Mouse (Mus musculus) limb, embryonic 15.5 days (tissue): ENCODE measurements around the gene 9130230L23Rik. TPM values are rescaled to one million over a fixed set of nuclear protein-coding genes. Genes with fewer than 3 reads are reported as not detected.
"Not testable (repeated sequence)": the region's sequence is repeated elsewhere in the genome, so short reads cannot be mapped to it uniquely, and the experiment has no call there.

Source experiments
- ATAC-seq: fragments of 200-750 bp; cut with Nextera tagmentation; 2 replicates; pipeline ENCODE4 v1.8.0; 2017; ENCODE audit warnings: low read depth, moderate TSS enrichment; ENCODE audit not compliant: insufficient number of reproducible peaks, low FRiP score, low TSS enrichment
- H3K27ac ChIP-seq: fragments of 300-500 bp; sonication (generic); 2 replicates; pipeline ENCODE4 v1.5.1; 2015; ENCODE audit warnings: moderate library complexity, mild to moderate bottlenecking, inconsistent platforms
- H3K27me3 ChIP-seq: fragments of 300-500 bp; sonication (generic); 2 replicates; pipeline ENCODE4 v1.6.1; 2015; ENCODE audit warnings: inconsistent platforms
- H3K36me3 ChIP-seq: fragments of 300-500 bp; sonication (generic); 2 replicates; pipeline ENCODE4 v1.6.1; 2015; ENCODE audit warnings: inconsistent platforms
- H3K4me1 ChIP-seq: fragments of 300-500 bp; sonication (generic); 2 replicates; pipeline ENCODE4 v1.6.1; 2015; ENCODE audit warnings: inconsistent platforms
- H3K4me2 ChIP-seq: fragments of 300-500 bp; sonication (generic); 2 replicates; pipeline ENCODE4 v1.6.1; 2015; ENCODE audit warnings: mild to moderate bottlenecking, inconsistent platforms
- H3K4me3 ChIP-seq: fragments of 300-500 bp; sonication (generic); 2 replicates; pipeline ENCODE4 v1.5.1; 2015; ENCODE audit warnings: mild to moderate bottlenecking, inconsistent platforms
- H3K9ac ChIP-seq: fragments of 300-500 bp; sonication (generic); 2 replicates; pipeline ENCODE4 v1.6.1; 2015; ENCODE audit warnings: inconsistent platforms
- H3K9me3 ChIP-seq: fragments of 300-500 bp; sonication (generic); 2 replicates; pipeline ENCODE4 v1.6.1; 2016; ENCODE audit warnings: inconsistent platforms
- WGBS: fragments of 180-500 bp; shearing (Covaris S2); methylation state at CpG from one replicate; pipeline ENCODE4 v1.1.7; 2015; 5-methylcytosine and 5-hydroxymethylcytosine counted together
- polyA plus RNA-seq: library from polyadenylated mRNA; unstranded; fragments of >200 nt; fragmentation: Nextera tagmentation; extraction: Ambion mirVana; gene quantifications from 2 replicates; pipeline ENCODE4 v1.2.1, GENCODE M21; 2015

Gene 9130230L23Rik
- polyA plus RNA-seq, 1 experiment from 2014 or later: 0.10 TPM

DNA sequence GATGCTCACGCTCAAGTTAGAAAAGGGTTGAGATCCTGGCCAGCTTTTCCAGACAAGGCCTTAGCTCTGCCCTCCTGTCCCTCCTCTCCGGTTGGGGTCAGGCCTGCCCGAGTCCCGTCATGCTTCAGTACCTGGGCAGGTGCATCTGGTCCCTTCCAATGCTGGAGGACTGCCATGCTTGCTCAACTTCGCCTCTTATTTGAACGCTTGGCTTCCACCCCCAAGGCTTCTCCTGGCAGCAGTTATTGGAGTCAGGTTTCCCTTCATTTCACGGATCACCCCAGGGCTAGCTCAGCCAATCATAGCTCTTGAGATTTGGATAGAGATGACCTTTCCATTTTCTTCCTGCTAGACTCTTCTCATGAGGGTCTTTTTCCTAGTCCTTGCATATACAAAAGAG is 4.0 kb downstream of the 9130230L23Rik start:
- Histone ChIP-seq H3K36me3 (no peaks in the 10 kb centered on the region), H3K9ac (no peak overlapping the region), H3K27ac (no peak overlapping the region), H3K4me2 (no peak overlapping the region), H3K9me3 (no peaks in the 10 kb centered on the region), H3K4me1 (peaks cover 12% of the 10 kb centered on the region), H3K27me3 (no peaks in the 10 kb centered on the region), H3K4me3 (no peak overlapping the region)
- 52% methylated on average over 7 of the region's 7 CpGs for WGBS
- ATAC-seq: no peak

DNA sequence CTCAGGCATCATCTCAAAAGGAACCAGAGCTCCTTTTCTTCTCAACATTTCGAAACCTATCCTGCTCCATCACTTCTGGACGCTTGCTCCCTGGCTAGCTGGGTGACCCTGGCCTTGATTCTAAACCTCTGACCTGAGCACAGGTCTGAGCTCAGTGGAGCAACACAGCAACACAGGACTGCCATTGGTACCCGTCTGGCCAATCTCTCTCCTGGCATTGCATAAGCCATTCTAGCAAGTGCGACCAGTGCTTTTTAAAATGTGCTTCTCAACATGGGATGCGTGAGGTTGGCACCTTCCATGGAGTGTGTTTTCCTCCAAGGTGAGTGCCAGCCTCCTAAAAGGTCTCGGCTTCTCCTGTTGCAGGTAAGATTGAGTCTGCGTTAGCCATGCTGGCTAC is 5.0 kb downstream of the 9130230L23Rik start:
- no peaks in the 10 kb centered on the region for H3K36me3 ChIP-seq
- H3K27me3 ChIP-seq: no peaks in the 10 kb centered on the region
- no peak for ATAC-seq
- H3K4me1 ChIP-seq: peaks cover 12% of the 10 kb centered on the region
- WGBS: 88% methylated on average over 7 of the region's 7 CpGs
- H3K9me3 ChIP-seq: no peaks in the 10 kb centered on the region
- no peak overlapping the region for H3K4me3 ChIP-seq
- no peak overlapping the region for H3K27ac ChIP-seq
- H3K4me2 ChIP-seq: no peak overlapping the region
- no peak overlapping the region for H3K9ac ChIP-seq

- Histone ChIP-seq H3K27me3 (no peaks in the 10 kb centered on the region), H3K4me1 (peaks cover 12% of the 10 kb centered on the region), H3K27ac (no peak overlapping the region), H3K9ac (no peak overlapping the region), H3K9me3 (no peaks in the 10 kb centered on the region), H3K4me2 (no peak overlapping the region), H3K4me3 (no peak overlapping the region), H3K36me3 (no peaks in the 10 kb centered on the region)
- ATAC-seq: no peak
Measured at GRCm38 (mm10) chr5:65997813-65998212, 6.3 kb downstream of the 9130230L23Rik start.

- Histone ChIP-seq H3K36me3 (no peaks in the 10 kb centered on the region), H3K9me3 (no peaks in the 10 kb centered on the region), H3K4me3 (no peak overlapping the region), H3K4me1 (no peaks in the 10 kb centered on the region), H3K27ac (no peak overlapping the region), H3K4me2 (no peak overlapping the region), H3K9ac (no peak overlapping the region), H3K27me3 (no peaks in the 10 kb centered on the region)
- 80% methylated on average over 6 of the region's 6 CpGs for WGBS
- no peak for ATAC-seq
Measured at GRCm38 (mm10) chr5:65994643-65995042, 9.4 kb downstream of the 9130230L23Rik start.

DNA sequence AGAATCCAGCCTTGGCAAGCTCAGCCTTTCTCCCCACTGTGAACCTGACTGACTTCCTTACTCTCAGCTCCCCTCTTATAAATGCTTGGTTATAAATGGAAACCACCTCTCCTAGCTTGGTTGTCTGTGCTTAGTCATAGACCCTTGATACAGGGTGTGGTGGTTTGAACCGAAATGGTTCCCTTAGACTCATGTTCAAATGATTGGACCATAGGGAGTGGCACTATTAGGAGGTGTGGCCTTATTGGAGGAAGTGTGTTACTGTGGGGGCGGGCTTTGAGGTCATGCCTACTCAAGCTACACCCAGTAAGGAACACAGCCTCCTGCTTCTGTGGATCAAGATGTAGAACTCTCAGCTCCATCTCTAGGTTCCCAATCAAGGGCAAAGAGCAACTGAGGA is 12.9 kb downstream of the 9130230L23Rik start:
- Histone ChIP-seq H3K4me2 (no peak overlapping the region), H3K9me3 (no peaks in the 10 kb centered on the region), H3K36me3 (no peaks in the 10 kb centered on the region), H3K4me3 (no peak overlapping the region), H3K4me1 (no peaks in the 10 kb centered on the region), H3K9ac (no peak overlapping the region), H3K27me3 (no peaks in the 10 kb centered on the region), H3K27ac (no peak overlapping the region)
- 89% methylated on average over 2 of the region's 2 CpGs for WGBS
- no peak for ATAC-seq

GRCm38 (mm10) chr5:65987004-65987403 is 17.1 kb downstream of the 9130230L23Rik start:
- not testable (repeated sequence) for H3K4me2 ChIP-seq, ATAC-seq

DNA sequence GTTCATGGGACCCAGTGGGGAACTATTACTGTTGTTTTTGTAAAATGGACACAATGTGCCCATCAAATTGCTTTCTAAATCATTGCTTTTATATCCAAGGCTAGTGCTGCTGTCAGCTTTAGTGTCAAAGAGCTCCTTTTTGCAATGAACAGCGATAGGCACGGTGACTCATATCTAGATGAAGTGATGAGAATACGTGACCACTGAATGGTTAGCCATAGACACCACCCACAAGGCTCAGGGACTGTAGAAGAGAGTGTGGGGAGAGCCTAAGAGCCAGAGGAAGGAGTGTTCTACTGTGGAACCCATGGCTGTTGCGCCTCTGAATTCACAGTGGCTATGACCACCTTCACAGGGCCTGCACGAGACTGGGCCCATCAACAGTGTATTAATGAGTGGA is 17.7 kb downstream of the 9130230L23Rik start:
- 87% methylated on average over 5 of the region's 5 CpGs for WGBS
- Histone ChIP-seq H3K4me1 (no peaks in the 10 kb centered on the region), H3K4me2 (no peak overlapping the region), H3K27ac (no peak overlapping the region), H3K9ac (no peak overlapping the region), H3K9me3 (no peaks in the 10 kb centered on the region), H3K4me3 (no peak overlapping the region), H3K36me3 (no peaks in the 10 kb centered on the region), H3K27me3 (no peaks in the 10 kb centered on the region)
- ATAC-seq: no peak

More at GRCm38 (mm10) chr5:65987004-65987403, 17.1 kb downstream of the 9130230L23Rik start:
- H3K27ac ChIP-seq, H3K9me3 ChIP-seq, H3K36me3 ChIP-seq, H3K27me3 ChIP-seq, H3K4me1 ChIP-seq, H3K9ac ChIP-seq, H3K4me3 ChIP-seq: not testable (repeated sequence)
- 68% methylated on average over 3 of the region's 3 CpGs for WGBS

GRCm38 (mm10) chr5:65975731-65976130 is 28.4 kb downstream of the 9130230L23Rik start:
- Histone ChIP-seq H3K9ac (no peak overlapping the region), H3K4me2 (no peak overlapping the region), H3K4me1 (no peaks in the 10 kb centered on the region), H3K36me3 (no peaks in the 10 kb centered on the region), H3K9me3 (no peaks in the 10 kb centered on the region), H3K27ac (no peak overlapping the region), H3K4me3 (no peak overlapping the region), H3K27me3 (no peaks in the 10 kb centered on the region)
- WGBS: 88% methylated on average over 13 of the region's 13 CpGs
- no peak for ATAC-seq

DNA sequence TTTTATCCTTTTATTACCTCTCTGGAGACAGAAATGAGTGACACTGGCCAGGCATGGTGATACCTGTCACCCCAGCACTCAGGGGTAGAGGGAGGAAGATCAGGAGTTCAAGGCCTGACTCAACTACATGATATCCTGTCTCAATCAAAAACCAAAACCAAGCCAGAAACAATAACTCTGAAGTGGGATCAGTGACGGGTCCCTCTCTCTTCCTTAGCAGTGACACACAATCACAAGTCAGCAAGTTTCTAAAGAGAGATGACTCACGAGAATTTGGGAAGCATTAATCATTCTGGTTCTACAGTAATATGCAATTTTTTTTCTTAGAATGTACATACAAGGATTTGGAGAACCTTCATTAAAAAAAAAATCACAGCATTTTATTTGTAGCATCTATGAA is 30.9 kb downstream of the 9130230L23Rik start:
- Histone ChIP-seq H3K9me3 (no peaks in the 10 kb centered on the region), H3K36me3 (no peaks in the 10 kb centered on the region), H3K9ac (no peak overlapping the region), H3K27ac (no peak overlapping the region), H3K4me3 (no peak overlapping the region), H3K27me3 (no peaks in the 10 kb centered on the region), H3K4me2 (no peak overlapping the region), H3K4me1 (no peaks in the 10 kb centered on the region)
- no peak for ATAC-seq
- WGBS: 63% methylated on average over 2 of the region's 2 CpGs

DNA sequence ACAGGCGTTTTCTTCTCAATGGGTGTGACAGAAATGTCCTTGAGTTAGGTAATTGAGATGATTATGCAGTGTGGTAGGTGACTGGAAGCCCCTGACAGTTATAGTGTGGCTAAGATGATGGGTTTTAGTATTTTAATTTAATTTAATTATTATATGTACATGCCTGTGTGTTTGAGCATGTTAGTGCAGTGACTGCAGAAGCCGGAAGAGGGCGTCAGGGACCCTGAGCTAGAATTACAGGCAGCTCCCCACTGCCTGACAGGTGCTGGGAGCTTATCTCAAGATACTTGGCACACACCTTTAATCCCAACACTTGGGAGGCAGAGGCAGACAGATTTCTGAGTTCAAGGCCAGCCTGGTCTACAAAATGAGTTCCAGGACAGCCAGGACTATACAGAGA is 36.1 kb downstream of the 9130230L23Rik start:
- Histone ChIP-seq H3K4me1 (0 out of 2 replicates have a peak, but pooled peaks cover 4% of the 10 kb centered on the region), H3K4me3 (no peak overlapping the region), H3K27me3 (no peaks in the 10 kb centered on the region), H3K4me2 (no peak overlapping the region), H3K9me3 (no peaks in the 10 kb centered on the region), H3K27ac (no peak overlapping the region), H3K9ac (no peak overlapping the region), H3K36me3 (no peaks in the 10 kb centered on the region)
- 93% methylated on average over 3 of the region's 3 CpGs for WGBS
- ATAC-seq: no peak

GRCm38 (mm10) chr5:65967091-65967490 is 37.0 kb downstream of the 9130230L23Rik start:
- H3K4me2 ChIP-seq: no peak overlapping the region
- no peaks in the 10 kb centered on the region for H3K36me3 ChIP-seq
- no peak overlapping the region for H3K27ac ChIP-seq
- 56% methylated on average over 12 of the region's 12 CpGs for WGBS
- H3K4me3 ChIP-seq: no peak overlapping the region
- H3K9ac ChIP-seq: no peak overlapping the region
- no peak for ATAC-seq
- 0 out of 2 replicates have a peak, but pooled peaks cover 4% of the 10 kb centered on the region for H3K4me1 ChIP-seq
- no peaks in the 10 kb centered on the region for H3K27me3 ChIP-seq
- H3K9me3 ChIP-seq: no peaks in the 10 kb centered on the region

DNA sequence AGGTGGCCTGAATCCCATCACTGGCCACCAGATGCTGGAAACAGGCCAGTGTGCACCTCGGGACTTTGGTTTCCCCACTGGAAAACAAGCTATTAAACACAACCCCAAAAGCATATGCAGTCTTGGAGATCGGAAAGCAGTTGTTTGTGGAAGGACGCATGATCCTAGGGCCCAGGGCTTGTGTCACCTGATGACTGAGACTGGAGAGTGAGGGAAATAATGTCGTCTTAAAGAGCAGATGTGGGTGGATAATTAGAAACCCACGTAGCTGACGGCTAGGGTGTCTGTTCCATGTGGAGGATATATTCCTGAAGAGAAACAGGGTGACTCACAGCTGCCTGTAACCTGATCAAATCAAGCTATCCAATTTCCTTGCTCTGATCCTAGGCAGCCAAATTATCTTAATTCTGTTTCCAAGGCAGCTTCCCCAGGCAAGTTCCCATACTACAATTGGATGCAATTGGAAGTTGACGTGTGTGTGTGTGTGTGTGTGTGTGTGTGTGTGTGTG is 38.3 kb downstream of the 9130230L23Rik start:
- no peak overlapping the region for H3K27ac ChIP-seq
- no peak for ATAC-seq

GRCm38 (mm10) chr5:65963291-65963690 is 40.8 kb downstream of the 9130230L23Rik start:
- Histone ChIP-seq H3K9ac (no peak overlapping the region), H3K9me3 (no peaks in the 10 kb centered on the region), H3K4me1 (0 out of 2 replicates have a peak, but pooled peaks cover 4% of the 10 kb centered on the region), H3K27me3 (no peaks in the 10 kb centered on the region), H3K36me3 (no peaks in the 10 kb centered on the region), H3K27ac (no peak overlapping the region), H3K4me3 (no peak overlapping the region), H3K4me2 (no peak overlapping the region)
- WGBS: 84% methylated on average over 5 of the region's 5 CpGs
- no peak for ATAC-seq

More for the DNA sequence above, 38.3 kb downstream of the 9130230L23Rik start:
- H3K4me1 ChIP-seq: 0 out of 2 replicates have a peak, but pooled peaks cover 4% of the 10 kb centered on the region
- no peaks in the 10 kb centered on the region for H3K9me3 ChIP-seq
- H3K36me3 ChIP-seq: no peaks in the 10 kb centered on the region
- whole genome bisulfite sequencing: 23% methylated on average over 7 of the region's 7 CpGs
- H3K4me2 ChIP-seq: no peak overlapping the region
- no peaks in the 10 kb centered on the region for H3K27me3 ChIP-seq
- no peak overlapping the region for H3K4me3 ChIP-seq
- H3K9ac ChIP-seq: no peak overlapping the region
